Mouse (Mus musculus) cerebellum, postnatal 36 days (tissue): Measurements from ENCODE around the gene Gm32687.
"Not testable (repeated sequence)": the region's sequence is repeated elsewhere in the genome, so short reads cannot be mapped to it uniquely, and the experiment has no call there.

ENCODE experiments used
- DNase-seq, 2 experiments: peaks; one replicate each; pipeline ENCODE4 v3.0.0; 2021 to 2022; ENCODE audit warnings: mixed read lengths in 2 of 2

Gm32687 gene

DNA sequence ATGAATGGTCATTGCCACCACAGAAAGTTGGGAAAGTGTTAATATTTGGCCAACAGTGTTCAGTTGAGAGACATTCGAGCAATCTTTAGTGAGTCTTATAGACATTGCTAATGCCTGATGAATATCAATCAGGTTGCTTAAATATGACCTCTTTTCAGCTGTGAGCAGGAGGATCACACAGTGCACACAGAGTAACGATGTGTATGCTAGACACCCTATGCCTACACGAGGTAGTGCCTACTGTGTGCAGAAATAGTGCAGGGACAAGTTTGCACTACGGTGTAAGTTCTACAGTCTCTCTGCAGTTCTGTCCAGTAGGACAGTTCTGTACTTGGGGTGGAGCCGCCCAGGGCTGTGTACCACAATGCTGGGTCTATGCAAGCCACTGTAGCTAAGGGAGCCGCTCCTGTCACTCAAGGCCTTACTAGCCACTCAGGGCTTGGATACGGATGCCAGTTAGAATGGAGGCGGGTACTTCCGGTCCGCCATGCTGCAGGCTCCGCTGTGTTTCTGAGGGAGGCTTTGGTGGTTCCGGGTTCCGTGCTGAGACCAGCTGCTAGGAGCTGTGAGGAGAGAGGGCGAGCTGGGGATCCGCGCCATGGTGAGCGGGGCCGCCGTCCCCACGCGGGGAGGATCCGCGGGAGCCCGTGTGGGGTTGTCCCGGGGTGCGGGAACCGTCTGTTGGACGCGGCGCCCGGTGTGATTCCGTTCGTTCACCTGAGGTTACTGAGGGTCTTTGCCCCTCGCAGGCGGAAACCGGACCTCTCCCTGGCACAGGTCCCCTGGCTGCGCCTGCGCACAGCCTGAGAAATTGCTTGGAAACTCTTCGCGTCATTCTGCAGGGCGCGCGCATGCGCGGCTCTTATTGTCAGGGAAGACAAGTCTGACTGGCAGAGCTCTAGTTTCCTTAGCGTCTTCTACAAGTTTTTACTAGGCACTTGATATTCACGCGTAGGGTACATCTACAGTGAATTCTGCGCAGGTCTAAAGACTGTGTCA, at the start of gene Gm32687:
Gene Gm32687, plus strand, starts transcription at position 526 of the 999 bp plus-strand sequence.
- DNase-seq: peak; percentile 1 to 5

DNA sequence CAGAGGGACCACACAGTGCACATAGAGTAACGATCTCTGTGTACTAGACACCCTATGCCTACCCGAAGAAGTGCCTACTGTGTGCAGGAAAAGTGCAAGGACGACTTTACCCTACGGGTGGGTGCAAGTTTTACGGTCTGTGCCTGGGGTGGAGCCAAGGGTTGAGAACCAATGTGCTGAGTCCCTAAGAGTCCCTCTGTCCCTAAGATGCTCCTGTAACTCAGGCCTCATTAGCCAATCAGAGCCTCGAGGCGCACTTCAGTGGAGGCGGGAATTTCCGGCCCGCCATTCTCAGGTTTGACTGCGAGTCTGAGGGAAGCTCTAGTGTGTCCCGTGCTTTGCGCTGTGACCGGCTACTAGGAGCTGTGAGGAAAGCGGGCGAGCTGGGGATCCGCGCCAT, 17.5 kb upstream of the Gm32687 start:
- DNase-seq: not testable (repeated sequence)

DNA sequence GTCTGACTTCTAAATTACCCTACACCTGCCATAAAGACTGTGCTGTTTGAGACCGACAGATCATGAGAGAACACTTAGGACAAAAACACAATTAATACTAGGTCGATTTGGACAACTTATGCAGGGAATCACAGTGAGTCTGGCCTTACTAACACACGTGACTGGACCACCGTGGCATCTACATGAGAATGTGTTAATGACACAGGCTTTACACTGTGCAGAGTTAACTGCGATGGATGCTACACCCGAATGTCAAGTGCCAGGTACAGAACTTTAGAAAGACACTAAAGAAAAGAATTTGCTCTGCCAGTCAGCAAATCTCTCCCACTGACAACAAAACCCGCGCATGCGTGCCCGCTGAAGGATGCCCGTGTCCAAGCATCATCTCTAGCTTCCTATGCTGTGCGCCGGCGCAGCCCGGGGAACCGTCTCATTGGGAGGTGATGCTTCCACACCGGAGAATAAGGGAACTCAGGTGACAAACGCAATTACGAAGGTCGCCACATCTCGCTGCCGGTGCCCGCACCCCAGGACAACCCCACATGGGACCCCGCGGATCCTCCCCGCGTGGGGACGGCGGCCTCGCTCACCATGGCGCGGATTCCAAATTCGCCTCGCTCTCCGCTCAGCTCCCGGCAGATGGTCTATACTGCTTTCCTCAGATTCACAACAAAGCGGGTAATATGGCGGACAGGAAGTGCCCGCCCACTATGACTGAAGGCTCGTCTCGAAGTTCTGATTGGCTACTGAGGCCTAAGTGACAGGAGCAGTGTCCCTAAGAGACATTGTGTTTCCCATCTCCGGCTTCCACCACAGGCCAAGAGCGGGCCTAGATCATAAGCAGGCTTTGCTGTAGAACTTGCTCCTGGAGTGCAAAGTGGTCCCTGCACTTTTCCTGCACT, 66.4 kb downstream of the Gm32687 start, which contains the start of gene Zfp781:
Gene Zfp781, minus strand, starts transcription at position 639 of the 902 bp plus-strand sequence.
- not testable (repeated sequence) for DNase-seq
